Mouse (Mus musculus): ENCODE measurements around the gene Ces2h. TPM values are rescaled to one million over a fixed set of nuclear protein-coding genes. Genes with fewer than 3 reads are reported as not detected.

Ces2h gene
- total RNA-seq (2023): not detected in 4 replicates

DNA sequence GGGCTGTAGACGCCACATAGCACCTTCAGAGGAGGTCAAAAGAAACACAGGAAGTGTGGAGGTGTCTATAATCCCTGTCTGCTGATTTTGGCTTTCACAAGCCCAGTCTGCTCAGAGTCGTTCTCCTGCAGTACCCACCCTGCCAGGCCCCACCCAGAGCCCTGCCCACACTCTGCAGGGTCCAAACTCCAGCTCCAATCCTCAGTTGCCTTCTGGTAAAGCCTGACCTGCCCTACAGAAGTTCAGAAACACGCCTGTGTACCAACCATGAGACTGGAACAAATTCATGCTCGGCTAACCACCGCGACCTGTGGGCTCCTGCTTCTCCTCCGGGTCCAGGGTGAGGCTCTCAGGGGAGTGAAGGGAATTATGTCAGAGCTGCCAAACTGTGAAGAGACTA lies at the start of gene Ces2h:
Gene Ces2h (plus strand): TSS at position 268 of the 400 bp plus-strand sequence.

DNA sequence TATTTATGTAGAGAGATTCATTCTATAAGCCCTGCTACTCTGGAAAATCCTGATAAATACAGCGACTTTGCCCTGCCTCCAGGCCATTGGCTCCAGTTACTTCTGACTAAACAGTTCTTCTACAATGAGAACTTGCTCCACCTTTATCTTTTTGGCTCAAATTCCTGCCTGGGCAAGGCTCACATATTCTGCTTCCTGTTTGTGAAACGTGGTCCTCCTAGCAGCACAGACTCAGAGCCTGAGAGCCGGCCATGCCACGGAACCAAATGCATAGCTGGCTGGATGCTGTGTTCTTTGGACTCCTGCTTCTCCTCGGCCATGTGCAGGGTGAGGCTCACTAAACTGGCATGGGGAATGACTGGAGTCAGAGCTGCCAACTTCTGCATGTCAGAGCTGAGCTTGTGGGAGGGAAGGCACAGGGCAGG lies 39.1 kb upstream of the Ces2h start, which contains the start of gene Ces2g:
Gene Ces2g (plus strand): TSS at position 182 of the 425 bp plus-strand sequence.

DNA sequence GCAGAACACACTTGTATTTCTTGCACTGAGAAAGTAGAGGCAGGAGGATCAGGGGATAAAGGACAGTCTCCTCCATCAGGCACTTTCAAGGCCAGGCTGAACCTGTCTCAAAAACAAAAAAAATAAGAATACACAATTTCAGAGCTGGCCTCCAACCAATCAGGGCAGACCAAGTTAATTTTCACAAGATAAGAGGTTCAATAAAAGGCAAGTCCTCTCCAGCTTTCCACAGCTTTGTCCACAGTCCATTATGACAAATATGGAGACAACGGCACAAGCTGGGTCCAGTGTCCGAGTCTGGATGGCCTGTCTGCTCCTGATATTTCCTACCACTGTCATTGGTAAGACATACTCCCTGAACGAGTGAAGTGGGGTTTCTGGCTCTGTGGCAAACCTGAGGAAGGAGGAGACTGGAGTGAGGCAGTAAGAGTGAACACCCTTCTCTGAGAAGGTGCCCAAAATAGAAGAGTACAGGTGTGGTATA lies 47.8 kb downstream of the Ces2h start, which contains the start of gene Ces3a:
Gene Ces3a (plus strand): TSS at position 231 of the 484 bp plus-strand sequence.

Other genes starting within 250 kb of the Ces2h start
- not detected in 4 replicates for gene Ces2b, start 169.3 kb upstream of the Ces2h start, total RNA-seq (2023)
- 0.30 TPM in 1 of 4 replicates, not detected in the others for gene Ces2c, start 153.8 kb upstream of the Ces2h start, total RNA-seq (2023)
- not detected in 4 replicates for gene Ces2e, start 74.6 kb upstream of the Ces2h start, total RNA-seq (2023)
- gene Ces2f, start 53.5 kb upstream of the Ces2h start, total RNA-seq (2023): not detected in 4 replicates
- 0.19 TPM in 1 of 4 replicates, not detected in the others for gene Ces2g, start 39.1 kb upstream of the Ces2h start, total RNA-seq (2023)
- gene Ces3a, start 47.7 kb downstream of the Ces2h start, total RNA-seq (2023): not detected in 4 replicates
- gene Ces3b, start 82.9 kb downstream of the Ces2h start, total RNA-seq (2023): not detected in 4 replicates
- not detected in 4 replicates for gene Ces4a, start 130.9 kb downstream of the Ces2h start, total RNA-seq (2023)
- 87.1 to 101 TPM (median 95.3 TPM) in 4 replicates for gene Cbfb, start 169.8 kb downstream of the Ces2h start, total RNA-seq (2023)
- gene D230025D16Rik, start 224.3 kb downstream of the Ces2h start, total RNA-seq (2023): 21.4 to 26.3 TPM (median 23.4 TPM) in 4 replicates

All from B cell, adult 62 days (primary cell).